Mouse (Mus musculus): Measurements from ENCODE around the gene Agbl1. TPM values are rescaled to one million over a fixed set of nuclear protein-coding genes. Genes with fewer than 3 reads are reported as not detected.
"Not testable (repeated sequence)": the region's sequence is repeated elsewhere in the genome, so short reads cannot be mapped to it uniquely, and the experiment has no call there.

Gene Agbl1
- polyA plus RNA-seq, 1 experiment, result 0.09 TPM

DNA sequence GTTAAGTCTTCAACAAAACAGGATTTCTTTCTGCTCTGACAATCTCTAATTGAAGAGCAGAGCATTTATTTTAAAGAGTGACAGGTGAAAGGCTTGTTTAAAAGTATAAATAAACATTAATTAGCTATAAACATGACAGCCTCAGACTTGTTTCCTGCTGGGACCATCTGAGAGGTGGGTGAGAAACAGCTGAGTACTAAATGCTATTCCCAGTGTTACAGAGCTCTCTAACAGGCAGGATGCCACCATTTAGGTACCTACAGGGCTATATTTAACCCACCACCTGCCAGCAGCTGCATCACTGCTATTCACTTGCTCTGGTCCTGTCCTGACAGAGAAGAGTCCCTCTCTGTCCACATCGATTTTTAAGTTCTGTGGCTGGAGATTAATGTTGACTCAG lies 471.5 kb downstream of the Agbl1 start:
- no peaks in the 10 kb centered on the region for H3K4me1 ChIP-seq (ENCODE audit: control insufficient read depth, insufficient read depth, low read length)
- H3K4me3 ChIP-seq (ENCODE audit: insufficient read depth, low read depth, low read length), result no peak overlapping the region
- H3K36me3 ChIP-seq (ENCODE audit: control insufficient read depth, insufficient read depth, low read length), result no peaks in the 10 kb centered on the region
- no peaks in the 10 kb centered on the region for H3K27me3 ChIP-seq (replicated peaks; ENCODE audit: control insufficient read depth, insufficient read depth, low read length)
- TF ChIP-seq POLR2A (IDR thresholded peaks at IDR 0.05; ENCODE audit: low read depth, low read length) (no peak), CTCF (conservative IDR thresholded peaks at IDR 0.05; ENCODE audit: insufficient read depth, insufficient read length, low read depth, low read length) (no peak)
- no peak for DNase-seq
- H3K27ac ChIP-seq (ENCODE audit: insufficient read depth, low read depth, low read length), result no peak overlapping the region
- whole genome bisulfite sequencing, result 42% methylated on average over 1 of the region's 1 CpGs

DNA sequence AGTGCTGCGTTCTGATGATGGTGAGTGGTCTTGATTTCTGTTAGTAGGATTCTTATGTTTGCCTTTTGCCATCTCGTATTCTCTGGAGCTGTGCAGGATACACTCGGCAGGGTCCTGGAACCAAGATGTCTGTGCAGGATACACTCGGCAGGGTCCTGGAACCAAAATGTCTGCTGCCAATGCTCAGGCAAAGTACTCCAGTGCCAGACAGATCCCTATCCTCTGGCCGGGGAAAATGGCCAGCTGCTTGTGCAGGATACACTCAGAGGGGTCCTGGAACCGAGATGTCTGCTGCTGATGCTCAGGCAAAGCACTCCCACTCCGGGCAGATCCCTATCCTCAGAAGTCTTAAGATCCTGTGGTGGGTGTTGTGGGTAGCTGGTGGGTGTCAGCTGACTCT lies 502.5 kb downstream of the Agbl1 start:
- not testable (repeated sequence) for H3K36me3 ChIP-seq (ENCODE audit: control insufficient read depth, insufficient read depth, low read length); H3K27me3 ChIP-seq (replicated peaks; ENCODE audit: control insufficient read depth, insufficient read depth, low read length); DNase-seq; H3K4me1 ChIP-seq (ENCODE audit: control insufficient read depth, insufficient read depth, low read length); H3K4me3 ChIP-seq (ENCODE audit: insufficient read depth, low read depth, low read length); H3K27ac ChIP-seq (ENCODE audit: insufficient read depth, low read depth, low read length)
- WGBS, result 94% methylated on average over 7 of the region's 7 CpGs

DNA sequence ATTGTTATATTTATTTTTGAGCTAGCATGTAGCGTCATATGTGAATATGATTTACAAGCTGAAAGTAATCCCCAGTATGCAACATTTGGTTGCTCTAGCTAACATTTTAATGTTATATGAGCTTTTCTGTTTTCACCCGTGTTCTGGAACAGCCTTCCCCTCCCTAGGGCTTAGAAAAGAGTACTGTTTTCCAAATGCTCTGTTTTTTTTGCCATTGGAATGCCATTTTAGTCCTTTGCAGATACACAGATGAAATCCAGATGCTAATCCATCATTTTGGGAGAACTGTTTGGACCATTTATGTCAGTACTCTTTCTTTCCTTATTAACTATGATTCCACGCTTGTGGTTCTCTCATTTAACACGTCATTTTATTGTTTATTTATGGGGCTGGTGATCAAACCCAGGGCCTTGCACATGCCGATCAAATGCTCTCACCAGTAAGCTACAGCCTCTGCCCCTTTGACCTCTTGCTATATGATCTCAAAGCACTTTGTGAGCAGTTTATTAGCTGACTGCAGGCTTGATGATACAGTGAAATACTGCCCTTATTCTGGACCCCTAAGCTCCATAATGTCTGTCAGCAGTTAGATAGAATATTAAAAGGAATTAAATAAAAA lies 547.7 kb downstream of the Agbl1 start:
- no peaks in the 10 kb centered on the region for H3K27me3 ChIP-seq (replicated peaks; ENCODE audit: control insufficient read depth, insufficient read depth, low read length)
- no peak overlapping the region for H3K4me3 ChIP-seq (ENCODE audit: insufficient read depth, low read depth, low read length)
- H3K4me1 ChIP-seq (ENCODE audit: control insufficient read depth, insufficient read depth, low read length), result no peaks in the 10 kb centered on the region
- no peak for DNase-seq
- no peaks in the 10 kb centered on the region for H3K36me3 ChIP-seq (ENCODE audit: control insufficient read depth, insufficient read depth, low read length)
- no peak overlapping the region for H3K27ac ChIP-seq (ENCODE audit: insufficient read depth, low read depth, low read length)
- WGBS, result 33% methylated on average over 5 of the region's 5 CpGs
- TF ChIP-seq CTCF (conservative IDR thresholded peaks at IDR 0.05; ENCODE audit: insufficient read depth, insufficient read length, low read depth, low read length), result no peak
- TF ChIP-seq POLR2A (IDR thresholded peaks at IDR 0.05; ENCODE audit: low read depth, low read length), result no peak

GRCm38 (mm10) chr7:76780446-76780845 lies 550.8 kb downstream of the Agbl1 start:
- no peak for TF ChIP-seq CTCF (conservative IDR thresholded peaks at IDR 0.05; ENCODE audit: insufficient read depth, insufficient read length, low read depth, low read length)
- no peak for TF ChIP-seq POLR2A (IDR thresholded peaks at IDR 0.05; ENCODE audit: low read depth, low read length)
- Histone ChIP-seq H3K4me1 (ENCODE audit: control insufficient read depth, insufficient read depth, low read length) (no peaks in the 10 kb centered on the region), H3K4me3 (ENCODE audit: insufficient read depth, low read depth, low read length) (no peak overlapping the region), H3K36me3 (ENCODE audit: control insufficient read depth, insufficient read depth, low read length) (no peaks in the 10 kb centered on the region), H3K27ac (ENCODE audit: insufficient read depth, low read depth, low read length) (no peak overlapping the region), H3K27me3 (replicated peaks; ENCODE audit: control insufficient read depth, insufficient read depth, low read length) (no peaks in the 10 kb centered on the region)
- no peak for DNase-seq
- 68% methylated on average over 4 of the region's 4 CpGs for WGBS

DNA sequence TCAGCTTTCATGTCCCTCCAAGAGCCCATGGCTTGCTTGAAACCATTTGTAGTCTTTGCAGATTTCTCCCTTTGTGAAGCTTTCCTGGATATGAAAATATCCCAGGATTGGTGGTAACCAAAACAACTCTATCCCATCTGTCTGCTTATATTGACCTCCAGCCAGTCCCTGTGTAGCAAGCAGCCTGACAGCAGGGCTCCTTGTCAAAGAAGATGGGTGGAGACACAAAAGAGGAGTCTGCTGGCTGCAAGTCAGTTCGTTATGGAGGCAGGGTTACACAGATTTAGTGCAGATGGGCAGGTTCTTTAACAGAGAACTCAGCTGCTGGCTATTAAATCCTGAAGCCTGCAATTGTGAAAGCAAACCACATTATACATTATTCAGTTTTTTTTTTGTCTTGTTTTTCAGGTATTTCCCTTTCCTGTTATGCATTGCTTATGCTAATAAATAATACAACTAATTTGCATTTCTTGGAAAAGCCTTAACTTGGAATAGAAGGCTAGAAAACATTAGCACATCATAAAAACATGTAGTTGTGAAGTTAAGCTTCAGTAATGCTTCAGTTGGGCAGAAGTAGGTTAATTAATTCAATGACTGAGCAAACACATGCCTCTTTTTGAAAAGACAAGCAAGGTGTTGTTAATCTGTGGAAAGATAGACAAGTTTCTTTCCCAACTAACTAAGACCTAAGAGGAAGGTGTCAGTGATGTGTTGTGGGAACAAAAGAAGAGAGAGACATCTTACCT lies 559.0 kb downstream of the Agbl1 start:
- WGBS, result 2% methylated on average over 1 of the region's 1 CpGs
- Histone ChIP-seq H3K4me1 (ENCODE audit: control insufficient read depth, insufficient read depth, low read length) (no peaks in the 10 kb centered on the region), H3K36me3 (ENCODE audit: control insufficient read depth, insufficient read depth, low read length) (no peaks in the 10 kb centered on the region), H3K27ac (ENCODE audit: insufficient read depth, low read depth, low read length) (no peak overlapping the region), H3K4me3 (ENCODE audit: insufficient read depth, low read depth, low read length) (no peak overlapping the region), H3K27me3 (replicated peaks; ENCODE audit: control insufficient read depth, insufficient read depth, low read length) (no peaks in the 10 kb centered on the region; the same call in 1 of the 2 replicates)
- peak; percentile 3 for DNase-seq
- TF ChIP-seq POLR2A (IDR thresholded peaks at IDR 0.05; ENCODE audit: low read depth, low read length) (no peak), CTCF (conservative IDR thresholded peaks at IDR 0.05; ENCODE audit: insufficient read depth, insufficient read length, low read depth, low read length) (no peak)

DNA sequence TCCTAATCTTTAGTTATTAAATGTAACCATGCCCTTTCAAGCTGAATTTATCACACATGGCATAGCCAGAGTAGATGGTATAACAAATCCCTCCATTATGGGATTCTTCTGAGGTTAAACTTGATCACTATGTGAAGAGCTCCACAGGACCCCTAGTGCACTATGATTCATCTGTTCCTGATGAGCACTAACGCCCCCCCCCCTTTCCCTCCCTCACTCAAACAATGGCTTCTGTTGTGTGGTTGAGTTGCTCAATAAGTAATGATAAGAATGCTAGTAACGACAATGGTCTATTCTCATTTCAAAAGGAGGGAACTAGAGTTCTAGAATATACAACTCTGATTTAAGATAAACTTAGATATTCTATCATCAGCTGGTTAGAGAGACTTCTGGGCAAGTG lies 560.4 kb downstream of the Agbl1 start:
- Histone ChIP-seq H3K27me3 (replicated peaks; ENCODE audit: control insufficient read depth, insufficient read depth, low read length) (no peaks in the 10 kb centered on the region; the same call in 1 of the 2 replicates), H3K27ac (ENCODE audit: insufficient read depth, low read depth, low read length) (no peak overlapping the region), H3K4me3 (ENCODE audit: insufficient read depth, low read depth, low read length) (no peak overlapping the region), H3K4me1 (ENCODE audit: control insufficient read depth, insufficient read depth, low read length) (no peaks in the 10 kb centered on the region), H3K36me3 (ENCODE audit: control insufficient read depth, insufficient read depth, low read length) (no peaks in the 10 kb centered on the region)
- DNase-seq, result no peak
- TF ChIP-seq CTCF (conservative IDR thresholded peaks at IDR 0.05; ENCODE audit: insufficient read depth, insufficient read length, low read depth, low read length) (no peak), POLR2A (IDR thresholded peaks at IDR 0.05; ENCODE audit: low read depth, low read length) (no peak)
- 76% methylated on average over 2 of the region's 2 CpGs for WGBS

GRCm38 (mm10) chr7:76791247-76791646 lies 561.6 kb downstream of the Agbl1 start:
- TF ChIP-seq POLR2A (IDR thresholded peaks at IDR 0.05; ENCODE audit: low read depth, low read length) (no peak), CTCF (conservative IDR thresholded peaks at IDR 0.05; ENCODE audit: insufficient read depth, insufficient read length, low read depth, low read length) (no peak)
- Histone ChIP-seq H3K27me3 (replicated peaks; ENCODE audit: control insufficient read depth, insufficient read depth, low read length) (no peaks in the 10 kb centered on the region; the same call in 1 of the 2 replicates), H3K4me1 (ENCODE audit: control insufficient read depth, insufficient read depth, low read length) (no peaks in the 10 kb centered on the region), H3K27ac (ENCODE audit: insufficient read depth, low read depth, low read length) (no peak overlapping the region), H3K36me3 (ENCODE audit: control insufficient read depth, insufficient read depth, low read length) (no peaks in the 10 kb centered on the region), H3K4me3 (ENCODE audit: insufficient read depth, low read depth, low read length) (no peak overlapping the region)
- WGBS, result 71% methylated on average over 4 of the region's 4 CpGs
- DNase-seq, result no peak

All from kidney, adult 2 months (tissue).